Mouse (Mus musculus): Measurements from ENCODE around the gene Sowaha.

DNA sequence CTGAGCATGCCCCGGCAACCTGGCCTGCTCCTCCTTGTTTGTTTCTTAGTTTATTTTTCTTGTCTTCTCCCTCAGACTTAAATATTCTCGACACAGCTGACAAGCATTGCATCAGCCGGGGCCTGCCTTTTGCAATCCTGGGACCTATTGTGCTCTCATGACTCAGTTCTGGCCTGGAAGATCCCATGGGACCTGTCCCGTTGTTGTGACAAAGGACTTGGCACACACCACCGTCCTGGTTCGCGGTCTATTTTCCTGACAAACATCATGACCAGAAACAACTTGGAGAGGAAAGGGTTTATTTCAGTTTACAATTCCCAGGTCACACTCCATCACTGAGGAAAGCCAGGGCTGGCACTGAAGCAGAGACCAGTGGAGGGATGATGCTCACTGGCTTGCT is 28.1 kb upstream of the Sowaha start:
- TF ChIP-seq CTCF (IDR thresholded peaks at IDR 0.05; ENCODE audit: extremely low read depth, insufficient read depth, insufficient read length, insufficient replicate concordance): no peak
- no peak for TF ChIP-seq POLR2A (IDR thresholded peaks at IDR 0.05; ENCODE audit: low read depth, low read length)

All from spleen, adult 2 months (tissue).